Mouse (Mus musculus) kidney, postnatal 0 days (tissue): ENCODE data around the gene Zfp341. TPM values are rescaled to one million over a fixed set of nuclear protein-coding genes. Genes with fewer than 3 reads are reported as not detected.

Source experiments
- ATAC-seq: fragments of 200-750 bp; cut with Nextera tagmentation; replicated peaks from 2 replicates; pipeline ENCODE4 v1.8.0; 2017; ENCODE audit warnings: low read depth, moderate number of reproducible peaks, moderate TSS enrichment, moderate library complexity; ENCODE audit not compliant: low FRiP score
- DNase-seq: peaks from one replicate; pipeline ENCODE4 v3.0.0-alpha.2; 2016; ENCODE audit warnings: low spot score
- H3K27ac ChIP-seq: fragments of 300-500 bp; sonication (generic); 2 replicates; pipeline ENCODE4 v1.5.1; 2014; ENCODE audit warnings: mild to moderate bottlenecking
- H3K27me3 ChIP-seq: fragments of 300-500 bp; sonication (generic); 2 replicates; pipeline ENCODE4 v1.6.1; 2014; ENCODE audit warnings: low read length, mixed read lengths; ENCODE audit not compliant: insufficient read depth
- H3K36me3 ChIP-seq: fragments of 300-500 bp; sonication (generic); 2 replicates; pipeline ENCODE4 v1.6.1; 2014; ENCODE audit warnings: low read length, mixed read lengths; ENCODE audit not compliant: insufficient read depth
- H3K4me1 ChIP-seq: fragments of 300-500 bp; sonication (generic); replicated peaks from 2 replicates; pipeline ENCODE4 v1.6.1; 2014; ENCODE audit warnings: antibody characterized with exemption, low read length, mixed read lengths; ENCODE audit not compliant: insufficient read depth
- H3K4me2 ChIP-seq: fragments of 300-500 bp; sonication (generic); 2 replicates; pipeline ENCODE4 v1.6.1; 2014; ENCODE audit warnings: mild to moderate bottlenecking, low read length, moderate library complexity, mixed read lengths
- H3K4me3 ChIP-seq: fragments of 300-500 bp; sonication (generic); replicated peaks from 2 replicates; pipeline ENCODE4 v1.5.1; 2014; ENCODE audit warnings: low read depth, low read length
- H3K9ac ChIP-seq: fragments of 300-500 bp; sonication (generic); 2 replicates; pipeline ENCODE4 v1.6.1; 2014; ENCODE audit warnings: low read depth, low read length
- H3K9me3 ChIP-seq: fragments of 300-500 bp; sonication (generic); replicated peaks from 2 replicates; pipeline ENCODE4 v1.6.1; 2016; ENCODE audit warnings: low read length, inconsistent platforms, mixed read lengths
- CTCF ChIP-seq: IDR thresholded peaks from 2 replicates; pipeline ENCODE4 v1.5.1; 2016; ENCODE audit warnings: antibody characterized with exemption, low read depth, mild to moderate bottlenecking, moderate library complexity
- WGBS: fragments of 180-500 bp; shearing (Covaris S2); extraction: QIAGEN DNeasy Blood & Tissue Kit; methylation state at CpG from one replicate; pipeline ENCODE4 v1.1.7; 2014; 5-methylcytosine and 5-hydroxymethylcytosine counted together
- polyA plus RNA-seq: library from polyadenylated mRNA; unstranded; fragments of >200 nt; fragmentation: Nextera tagmentation; extraction: Ambion mirVana; gene quantifications from 2 replicates; pipeline ENCODE4 v1.2.1, GENCODE M21; 2015

The Zfp341 gene
- polyA plus RNA-seq, 1 experiment from 2014 or later, result 0.80 TPM

DNA sequence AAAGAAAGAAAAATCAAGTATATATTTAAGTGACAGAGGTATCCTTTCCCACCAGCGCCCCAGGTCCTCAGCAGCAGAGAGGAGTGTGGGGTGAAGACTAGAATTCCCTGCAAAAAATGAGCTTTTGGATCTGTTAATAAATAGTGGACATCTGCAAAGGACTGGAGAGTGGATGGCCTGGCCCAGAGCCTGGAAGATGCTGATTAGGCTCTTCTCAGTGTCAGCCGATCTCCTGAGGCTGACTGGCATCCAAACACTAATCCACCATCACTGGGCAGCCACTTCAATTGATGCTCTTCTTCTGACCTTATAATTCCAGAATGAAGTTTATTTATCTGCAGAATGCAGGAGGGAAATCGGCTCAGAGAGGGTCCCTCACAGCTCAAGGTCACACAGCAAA is 40.1 kb upstream of the Zfp341 start:
- Histone ChIP-seq H3K9me3 (no peaks in the 10 kb centered on the region), H3K9ac (no peak overlapping the region), H3K4me2 (no peak overlapping the region), H3K4me3 (no peak overlapping the region), H3K27me3 (no peaks in the 10 kb centered on the region), H3K27ac (no peak overlapping the region), H3K36me3 (no peaks in the 10 kb centered on the region), H3K4me1 (peaks cover 12% of the 10 kb centered on the region)
- ATAC-seq (no peak), DNase-seq (no peak)
- TF ChIP-seq CTCF, result no peak
- 84% methylated on average over 3 of the region's 3 CpGs for WGBS

GRCm38 (mm10) chr2:154574271-154574670 is 38.8 kb upstream of the Zfp341 start:
- 47% methylated on average over 7 of the region's 7 CpGs for WGBS
- Histone ChIP-seq H3K9me3 (no peaks in the 10 kb centered on the region), H3K36me3 (no peaks in the 10 kb centered on the region), H3K27ac (no peak overlapping the region), H3K4me1 (peaks cover under 1% of the 10 kb centered on the region; the same call in 1 of the 2 replicates), H3K4me2 (no peak overlapping the region), H3K27me3 (no peaks in the 10 kb centered on the region), H3K4me3 (no peak overlapping the region), H3K9ac (no peak overlapping the region)
- TF ChIP-seq CTCF, result no peak
- no peak for DNase-seq
- no peak for ATAC-seq

- no peak for TF ChIP-seq CTCF
- H3K4me3 ChIP-seq, result no peak overlapping the region
- H3K27me3 ChIP-seq, result no peaks in the 10 kb centered on the region
- no peak overlapping the region for H3K9ac ChIP-seq
- DNase-seq (no peak), ATAC-seq (no peak)
- H3K4me2 ChIP-seq, result no peak overlapping the region
- H3K9me3 ChIP-seq, result no peaks in the 10 kb centered on the region
- no peaks in the 10 kb centered on the region; the same call in 1 of the 2 replicates for H3K4me1 ChIP-seq
- no peak overlapping the region for H3K27ac ChIP-seq
- WGBS, result 51% methylated on average over 12 of the region's 12 CpGs
- no peaks in the 10 kb centered on the region for H3K36me3 ChIP-seq
These were observed 36.0 kb upstream of the Zfp341 start for GRCm38 (mm10) chr2:154576876-154577743.

- H3K4me1 ChIP-seq, result no peaks in the 10 kb centered on the region; the same call in 1 of the 2 replicates
- H3K27me3 ChIP-seq, result no peaks in the 10 kb centered on the region
- ATAC-seq (no peak), DNase-seq (no peak)
- H3K4me3 ChIP-seq, result no peak overlapping the region
- H3K9ac ChIP-seq, result no peak overlapping the region
- no peaks in the 10 kb centered on the region for H3K36me3 ChIP-seq
- 90% methylated on average over 6 of the region's 6 CpGs for WGBS
- no peaks in the 10 kb centered on the region for H3K9me3 ChIP-seq
- no peak for TF ChIP-seq CTCF
- H3K27ac ChIP-seq, result no peak overlapping the region
- no peak overlapping the region for H3K4me2 ChIP-seq
These were observed 35.4 kb upstream of the Zfp341 start for GRCm38 (mm10) chr2:154577744-154578067.

DNA sequence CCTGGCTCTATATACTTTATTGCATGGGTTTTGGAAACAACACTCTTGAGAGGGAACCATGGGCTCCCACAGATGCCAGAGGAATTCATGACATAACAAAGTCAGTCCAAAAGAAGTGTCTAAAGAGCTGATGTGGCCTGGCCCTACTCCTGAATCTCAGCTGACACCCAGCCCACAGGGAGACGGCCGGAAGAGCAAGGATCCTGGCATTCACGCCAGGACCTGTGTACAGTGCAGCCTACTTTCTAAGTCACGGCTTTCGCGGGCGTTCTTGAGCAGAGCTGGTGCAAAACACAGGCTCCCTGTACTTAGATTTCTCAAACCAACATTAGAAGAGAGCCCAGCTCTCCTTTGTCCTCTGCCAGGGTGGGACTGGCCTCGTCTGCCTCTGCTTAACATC is 32.5 kb upstream of the Zfp341 start:
- no peak for DNase-seq
- H3K9me3 ChIP-seq, result no peaks in the 10 kb centered on the region

GRCm38 (mm10) chr2:154581421-154581820 is 31.7 kb upstream of the Zfp341 start:
- DNase-seq, result no peak
- Histone ChIP-seq H3K9ac (no peak overlapping the region), H3K4me3 (no peak overlapping the region), H3K4me2 (no peak overlapping the region), H3K27me3 (no peaks in the 10 kb centered on the region), H3K36me3 (no peaks in the 10 kb centered on the region), H3K27ac (no peak overlapping the region), H3K9me3 (no peaks in the 10 kb centered on the region), H3K4me1 (no peaks in the 10 kb centered on the region; the same call in 1 of the 2 replicates)
- no peak for ATAC-seq
- TF ChIP-seq CTCF, result peak; percentile 24; the same call in 1 of the 2 replicates
- 96% methylated on average over 1 of the region's 1 CpGs for WGBS

More for the DNA sequence above, 32.5 kb upstream of the Zfp341 start:
- Histone ChIP-seq H3K9ac (no peak overlapping the region), H3K27me3 (no peaks in the 10 kb centered on the region), H3K4me2 (no peak overlapping the region), H3K36me3 (no peaks in the 10 kb centered on the region), H3K4me3 (no peak overlapping the region), H3K4me1 (no peaks in the 10 kb centered on the region; the same call in 1 of the 2 replicates), H3K27ac (no peak overlapping the region)
- ATAC-seq, result no peak
- TF ChIP-seq CTCF, result no peak
- WGBS, result 79% methylated on average over 8 of the region's 8 CpGs
